ENCODE assay signal across 21 mouse cellular contexts in the genomic region with DNA sequence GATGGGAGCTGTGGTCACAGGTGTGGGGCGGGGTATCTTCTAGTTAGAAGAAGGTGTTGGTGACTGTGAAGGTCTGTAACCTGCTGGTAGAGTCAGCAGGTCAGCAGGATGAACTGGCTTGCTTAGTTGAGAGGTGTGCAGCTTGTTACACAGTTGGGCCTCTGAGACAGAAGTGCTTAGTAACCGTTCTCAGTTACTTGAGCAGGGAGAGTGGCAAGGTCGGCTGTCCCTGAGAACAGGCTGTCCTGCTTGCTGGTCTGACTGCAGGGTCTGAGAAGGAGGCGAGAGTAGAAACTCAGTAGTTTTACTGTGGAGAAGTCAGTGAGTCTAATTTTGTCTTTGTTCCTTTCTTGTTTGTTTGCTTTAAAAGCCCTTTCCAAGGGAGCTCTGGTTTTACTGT. TPM values are rescaled to one million over a fixed set of nuclear protein-coding genes. Genes with fewer than 3 reads are reported as not detected.
DNase-seq lines count a peak whose midpoint lies in the region; ATAC-seq and TF ChIP-seq lines count a peak whose summit lies in the region.
"Had no signal": no experiment of that assay in that cellular context is flagged by ENCODE, and none has a peak within 500 bp of the region (broad histone marks: within the 10 kb centered on the region; RNA-seq: fewer than 3 reads in every experiment).

No protein-coding gene starts in this region.

- TF ChIP-seq CTCF in left cerebral cortex, adult 2 months (IDR thresholded peaks at IDR 0.05) = no peak

- DNase-seq in frontal cortex, postnatal 10 days (ENCODE audit: low spot score in 2 of 2) = no peak
- peak; percentile 35 for DNase-seq in gastrocnemius, postnatal 25 days
- no peak for DNase-seq in gastrocnemius, postnatal 10 days
- no peak for DNase-seq in left cerebral cortex, adult 2 months (ENCODE audit: extremely low spot score in 1 of 2, low spot score in 2 of 2)
- DNase-seq in left cerebral cortex, postnatal 36 days (ENCODE audit: low spot score in 2 of 2) = no peak
- DNase-seq in skeletal muscle tissue, adult 2 months (ENCODE audit: low read depth, low spot score) = peak; percentile 62
- DNase-seq: adrenal gland, adult 8-10 months; cerebellum, adult 11 months; cerebellum, adult 8-10 months; cerebellum, postnatal 25 days; heart, adult 18-20 months; heart, postnatal 36 days; kidney, adult 2 months had no signal

- peak; percentile 56; the same call in 1 of the 2 replicates for ATAC-seq in frontal cortex, adult (ENCODE audit: low TSS enrichment)
- ATAC-seq: activated CD4-positive, CD25-positive, alpha-beta regulatory T cell, adult 4 months; forebrain, embryonic 16.5 days; intestine, embryonic 16.5 days; Patski had no signal

- no peak overlapping the region for H3K4me3 ChIP-seq in left cerebral cortex, adult 2 months
- H3K4me3 ChIP-seq: embryonic facial prominence, embryonic 12.5 days; heart, embryonic 10.5 days; hindbrain, embryonic 15.5 days had no signal

- intact Hi-C loops in left cerebral cortex, adult 2 months (cut with DNase I) = no loop called here
- intact Hi-C loops in left cerebral cortex, postnatal 36 days (cut with DNase I) = no loop called here

- H3K27ac ChIP-seq in left cerebral cortex, adult 2 months = peak overlapping the region; percentile 3; the same call in 1 of the 2 replicates
- H3K27ac ChIP-seq: embryonic facial prominence, embryonic 12.5 days; heart, embryonic 10.5 days; hindbrain, embryonic 15.5 days had no signal

RNA-seq across cellular contexts. Expression of a gene that starts 23.6 kb away (rescaled TPM):
- 10 to 100 TPM; 19.9 to 24.3 TPM for total RNA-seq in gastrocnemius, postnatal 25 days (2021)
- total RNA-seq in gastrocnemius, postnatal 10 days (2021) = 10 to 100 TPM; 36.3 to 41.9 TPM
- 10 to 100 TPM; 46.5 to 52.5 TPM for total RNA-seq in left cerebral cortex, adult 2 months (2021)
- 10 to 100 TPM; 37.4 to 64.8 TPM for total RNA-seq in left cerebral cortex, postnatal 36 days (2021)

RNA-seq across cellular contexts. Expression of a gene that starts 33.4 kb away (rescaled TPM):
- total RNA-seq in gastrocnemius, postnatal 25 days (2021) = 1 to 10 TPM; 6.9 to 8.1 TPM
- 10 to 100 TPM; 22.0 to 24.1 TPM for total RNA-seq in gastrocnemius, postnatal 10 days (2021)
- total RNA-seq in left cerebral cortex, adult 2 months (2021) = 10 to 100 TPM; 53.6 to 54.7 TPM
- 10 to 100 TPM; 62.7 to 65.7 TPM for total RNA-seq in left cerebral cortex, postnatal 36 days (2021)

Comparison
In these comparisons a context has a peak if more than half of its experiments do, and no peak if none do; other contexts are left out.
1. DNase-seq: peak in gastrocnemius, postnatal 25 days (single experiment) and skeletal muscle tissue, adult 2 months (single experiment); none in frontal cortex, postnatal 10 days (0 of 2), gastrocnemius, postnatal 10 days (single experiment), left cerebral cortex, adult 2 months (0 of 2) and left cerebral cortex, postnatal 36 days (0 of 2).